Mouse (Mus musculus) brain, embryonic 14.5 days (tissue): ENCODE data around the gene Mmp7. TPM values are rescaled to one million over a fixed set of nuclear protein-coding genes. Genes with fewer than 3 reads are reported as not detected.

Experiments
- DNase-seq: peaks from one replicate; pipeline ENCODE4 v3.0.0-alpha.2; 2011; ENCODE audit warnings: low read depth
- CTCF ChIP-seq: fragments of 200-500 bp; IDR thresholded peaks from 2 replicates; pipeline ENCODE4 v1.5.1; 2012; ENCODE audit warnings: inconsistent platforms, mild to moderate bottlenecking, moderate library complexity, borderline replicate concordance; ENCODE audit not compliant: insufficient read depth, insufficient read length; ENCODE audit errors: extremely low read depth
- POLR2A ChIP-seq: fragments of 200-500 bp; IDR thresholded peaks from 2 replicates; pipeline ENCODE4 v1.6.1; 2012; ENCODE audit warnings: mild to moderate bottlenecking, inconsistent platforms, borderline replicate concordance; ENCODE audit not compliant: poor library complexity, insufficient read depth, insufficient read length, severe bottlenecking; ENCODE audit errors: extremely low read depth
- polyA plus RNA-seq: library from polyadenylated mRNA; depleted of rRNA; stranded (reverse); fragments of >200 nt; gene quantifications from 2 replicates; pipeline ENCODE4 v1.2.3, GENCODE M21; 2012; rRNA removed

Gene Mmp7
- polyA plus RNA-seq, 1 experiment, result not detected

GRCm38 (mm10) chr9:7693961-7694360, 2.1 kb downstream of the Mmp7 start:
- TF ChIP-seq CTCF, result no peak
- no peak for TF ChIP-seq POLR2A
- no peak for DNase-seq

- TF ChIP-seq POLR2A, result no peak
- TF ChIP-seq CTCF, result no peak
- no peak for DNase-seq
These were observed 3.8 kb downstream of the Mmp7 start for GRCm38 (mm10) chr9:7695646-7696045.

- no peak for DNase-seq
- TF ChIP-seq POLR2A, result no peak
- TF ChIP-seq CTCF, result no peak
These were observed 16.8 kb downstream of the Mmp7 start for GRCm38 (mm10) chr9:7708698-7709097.

GRCm38 (mm10) chr9:7711196-7711595, 19.3 kb downstream of the Mmp7 start:
- TF ChIP-seq CTCF, result no peak
- no peak for TF ChIP-seq POLR2A
- DNase-seq, result no peak

- TF ChIP-seq CTCF (peak; percentile 36; the same call in 1 of the 2 replicates), POLR2A (no peak)
- DNase-seq, result peak; percentile 83
These were observed 22.4 kb downstream of the Mmp7 start for GRCm38 (mm10) chr9:7714062-7714907.

- no peak for DNase-seq
- TF ChIP-seq POLR2A (no peak), CTCF (no peak)
These were observed 23.0 kb downstream of the Mmp7 start for GRCm38 (mm10) chr9:7714908-7715175.

- TF ChIP-seq CTCF (no peak), POLR2A (no peak)
- no peak for DNase-seq
These were observed 29.7 kb downstream of the Mmp7 start for GRCm38 (mm10) chr9:7721543-7721942.

GRCm38 (mm10) chr9:7728997-7729396, 37.1 kb downstream of the Mmp7 start:
- DNase-seq, result no peak
- TF ChIP-seq POLR2A (no peak), CTCF (no peak)

- no peak for DNase-seq
- no peak for TF ChIP-seq CTCF
- TF ChIP-seq POLR2A, result no peak
These were observed 50.8 kb downstream of the Mmp7 start for GRCm38 (mm10) chr9:7742696-7743095.

- DNase-seq, result no peak
- TF ChIP-seq CTCF (no peak), POLR2A (no peak)
These were observed 52.3 kb downstream of the Mmp7 start for GRCm38 (mm10) chr9:7744156-7744555.

- no peak for DNase-seq
- TF ChIP-seq POLR2A (no peak), CTCF (no peak)
These were observed 57.0 kb downstream of the Mmp7 start for GRCm38 (mm10) chr9:7748881-7749280.

Other genes with a start within 250 kb of the Mmp7 start
- gene Mmp3, start 246.3 kb upstream of the Mmp7 start, polyA plus RNA-seq, result 0.05 TPM in 1 of 2 replicates, not detected in the other
- not detected in 2 replicates for gene Mmp10, start 189.7 kb upstream of the Mmp7 start, polyA plus RNA-seq
- 0.12 TPM in 1 of 2 replicates, not detected in the other for gene Mmp8, start 133.6 kb upstream of the Mmp7 start, polyA plus RNA-seq
- 0.03 TPM in 1 of 2 replicates, not detected in the other for gene Mmp27, start 120.7 kb upstream of the Mmp7 start, polyA plus RNA-seq
- gene Mmp20, start 63.9 kb upstream of the Mmp7 start, polyA plus RNA-seq, result not detected in 2 replicates
- gene Tmem123, start 72.0 kb downstream of the Mmp7 start, polyA plus RNA-seq, result 26.6 and 32.5 TPM in 2 replicates
- 37.3 and 49.2 TPM in 2 replicates for gene Birc2, start 145.0 kb downstream of the Mmp7 start, polyA plus RNA-seq
- gene Birc3, start 181.1 kb downstream of the Mmp7 start, polyA plus RNA-seq, result 1.5 and 3.3 TPM in 2 replicates